Mouse (Mus musculus) kidney, postnatal 4 days (tissue): ENCODE measurements around the gene Chm.
"Not testable (repeated sequence)": the region's sequence is repeated elsewhere in the genome, so short reads cannot be mapped to it uniquely, and the experiment has no call there.

Source experiments
- DNase-seq, 2 experiments: peaks; one replicate each; pipeline ENCODE4 v3.0.0; 2021; ENCODE audit warnings: mixed read lengths in 2 of 2

Gene Chm

DNA sequence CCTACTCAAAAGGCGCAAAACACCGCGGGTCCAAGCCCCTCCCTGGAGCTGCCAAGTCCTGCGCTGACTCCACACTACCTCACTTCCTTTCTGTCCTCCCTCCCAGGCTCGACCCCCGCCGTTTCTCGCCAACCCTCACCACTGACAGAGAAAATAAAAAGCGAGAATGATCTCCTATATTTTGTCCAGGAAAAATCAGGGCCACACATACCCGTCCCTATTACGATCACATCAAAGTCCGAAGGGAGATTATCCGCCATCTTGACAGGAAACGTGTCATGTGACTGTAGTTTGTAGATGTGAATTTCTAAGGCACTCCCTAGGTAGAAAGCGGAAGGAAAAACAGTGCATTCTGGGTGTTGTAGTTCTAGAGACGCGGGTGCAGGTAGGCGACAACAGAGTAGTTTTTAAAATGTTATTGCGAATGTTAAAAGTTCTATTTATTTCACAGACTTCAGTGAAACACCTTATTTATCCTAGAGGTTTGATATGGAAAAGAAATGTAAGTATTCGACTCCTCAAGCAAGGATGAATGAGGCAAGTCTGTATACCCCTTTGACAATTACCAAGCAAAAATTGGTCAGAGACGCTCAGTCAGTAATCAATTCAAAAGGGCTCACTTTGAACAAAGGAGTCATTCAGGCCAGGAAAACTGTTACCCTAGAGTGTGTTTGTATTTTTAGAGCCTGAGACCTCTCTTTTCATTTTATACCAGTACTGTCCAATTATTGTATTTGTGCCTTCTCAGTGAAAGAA lies at the start of gene Chm:
Chm (minus strand) TSS at position 288 of the 756 bp plus-strand sequence.
- DNase-seq, result peak; percentile 31 to 53

DNA sequence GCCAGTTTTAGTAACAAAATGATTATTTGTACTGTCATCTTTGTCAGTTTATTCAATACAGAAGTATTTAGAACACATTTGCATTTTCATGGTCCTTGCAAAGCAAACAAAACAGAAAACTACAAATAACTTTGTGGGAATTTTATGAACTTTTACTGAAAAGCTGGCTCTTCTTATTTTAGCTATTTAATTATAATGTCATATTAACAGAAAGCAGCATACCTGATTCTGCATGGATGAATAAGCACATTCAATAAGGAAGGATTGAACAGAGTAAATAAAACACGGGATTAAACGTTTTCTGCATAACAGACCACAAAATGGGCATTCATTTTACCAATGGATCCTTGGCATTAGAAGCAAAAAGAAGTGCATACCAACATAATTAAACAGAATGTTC lies 8.6 kb upstream of the Chm start:
- no peak for DNase-seq

DNA sequence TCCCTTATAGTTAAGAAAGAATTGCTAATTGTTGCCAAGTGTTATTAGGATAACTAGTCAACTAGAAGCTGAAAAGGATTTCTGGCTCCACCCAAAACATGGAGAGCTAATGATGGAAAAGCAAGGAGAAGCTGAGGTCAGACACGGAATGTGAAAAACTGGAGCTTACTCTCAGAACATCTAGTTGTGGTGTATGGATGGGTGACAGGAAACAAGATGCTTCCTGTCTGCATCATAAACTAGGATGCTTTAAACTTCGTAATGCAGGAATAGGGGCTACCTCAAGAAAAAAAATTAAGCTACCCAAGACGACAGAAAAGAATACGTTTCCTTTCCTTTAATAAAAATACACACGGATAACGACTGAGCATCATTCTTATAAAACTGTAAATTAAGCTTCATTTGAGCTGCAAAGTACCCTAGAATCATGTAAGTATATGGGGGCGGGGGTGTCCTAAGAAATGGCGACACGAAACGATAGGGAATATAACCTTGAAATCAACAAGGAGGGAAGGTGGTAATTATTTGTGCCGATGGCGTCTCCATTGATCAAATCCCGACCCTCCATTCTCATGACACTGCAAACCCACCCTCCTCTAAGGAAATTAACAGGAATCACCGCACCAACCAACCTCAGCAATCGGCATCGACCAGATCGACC lies 618 bp downstream of the Chm start:
- DNase-seq, result no peak

DNA sequence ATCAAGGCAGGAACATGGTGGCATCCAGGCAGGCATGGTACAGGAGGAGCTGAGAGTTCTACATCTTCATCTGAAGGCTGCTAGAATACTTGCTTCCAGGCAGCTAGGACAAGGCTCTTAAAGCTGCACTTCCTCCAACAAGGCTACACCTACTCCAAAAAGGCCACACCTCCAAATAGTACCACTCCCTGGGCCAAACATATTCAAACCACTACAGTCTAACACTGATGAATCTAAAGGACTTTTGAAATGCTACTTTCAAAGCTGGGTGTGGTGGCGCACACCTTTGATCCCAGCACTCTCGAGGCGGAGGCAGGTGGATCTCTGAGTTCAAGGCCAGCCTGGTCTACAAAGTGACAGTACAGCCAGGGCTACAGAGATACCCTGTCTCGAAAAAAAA lies 4.5 kb downstream of the Chm start:
- DNase-seq, result not testable (repeated sequence)

DNA sequence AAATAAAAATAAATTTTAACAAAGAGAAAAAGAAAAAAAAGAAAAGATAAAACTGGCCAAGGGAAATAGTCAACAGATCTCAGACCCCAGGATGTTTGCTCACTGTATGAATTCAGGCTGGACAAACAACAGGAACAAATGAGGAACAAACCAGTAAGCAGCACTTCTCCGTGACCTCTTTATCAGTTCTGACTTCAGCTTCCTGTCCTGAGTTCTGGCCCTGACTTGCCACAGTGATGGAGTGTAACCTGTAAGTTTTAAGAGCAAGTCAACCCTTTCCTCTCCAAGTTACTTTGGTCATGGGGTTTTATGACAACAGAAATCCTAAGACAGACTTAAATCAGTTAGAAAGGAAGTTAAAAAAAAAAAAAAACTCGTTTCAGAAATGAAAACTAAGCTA lies 12.6 kb downstream of the Chm start:
- DNase-seq, result no peak

DNA sequence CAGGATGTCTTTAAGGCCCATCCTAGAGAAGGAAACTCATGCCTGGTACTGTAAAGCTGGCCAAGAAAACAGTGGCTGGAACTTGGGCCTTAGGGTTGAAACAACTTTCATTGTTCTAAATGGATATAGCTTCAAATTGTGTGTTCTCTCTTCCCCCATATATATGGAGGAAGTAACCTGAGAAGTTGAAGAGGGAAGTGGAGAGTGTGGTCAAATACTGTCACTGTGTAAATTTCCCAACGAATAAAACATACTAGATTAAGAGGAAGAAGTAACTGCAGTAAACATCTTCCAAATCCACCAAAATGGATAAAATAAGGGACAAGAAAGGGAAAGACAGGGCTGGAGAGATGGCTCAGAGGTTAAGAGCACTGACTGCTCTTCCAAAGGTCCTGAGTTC lies 13.0 kb downstream of the Chm start:
- no peak for DNase-seq

DNA sequence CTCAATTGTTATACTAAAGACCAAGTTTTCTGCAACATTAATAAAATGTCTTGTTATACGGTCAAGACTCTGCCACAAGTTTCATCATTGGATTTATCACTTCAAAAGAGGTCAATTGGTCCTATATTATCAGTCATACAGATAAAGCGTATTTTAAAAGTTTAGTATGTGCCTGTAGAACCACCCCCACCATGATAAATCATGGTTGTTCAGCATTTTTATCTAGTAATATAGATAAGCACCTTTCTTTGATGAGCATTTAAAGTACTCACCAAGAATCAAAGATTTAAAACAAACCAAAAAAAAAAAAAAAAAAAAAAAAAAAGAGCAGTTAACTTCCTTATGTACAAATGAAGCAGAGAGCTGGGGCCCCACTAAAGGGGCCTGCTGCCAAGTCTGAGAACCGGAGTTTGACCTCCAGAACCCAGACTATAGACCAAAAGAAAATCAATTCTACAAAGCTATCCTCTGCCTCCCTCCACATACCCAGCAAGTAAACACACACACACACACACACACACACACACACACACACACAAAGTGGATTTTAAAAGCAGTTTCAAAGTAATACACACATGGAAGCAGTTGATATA lies 25.0 kb downstream of the Chm start:
- no peak for DNase-seq

DNA sequence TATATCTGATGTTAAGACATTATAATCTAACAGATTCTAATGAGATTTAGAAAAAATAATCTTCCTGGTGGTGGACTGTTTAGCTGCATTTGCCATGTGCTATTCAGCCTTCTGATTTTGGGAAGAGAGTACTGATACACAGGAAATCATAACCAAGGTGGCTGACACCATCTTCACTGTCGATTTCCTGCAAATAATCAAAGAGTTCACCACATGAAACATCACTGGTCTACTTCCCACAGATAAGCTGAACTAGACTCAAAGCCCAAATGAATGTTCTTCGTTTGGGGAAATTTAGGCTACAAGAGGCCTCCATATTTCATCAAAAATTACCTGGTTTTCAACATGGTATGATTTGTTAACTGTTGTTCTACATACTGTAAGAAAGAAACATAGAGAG lies 101.1 kb downstream of the Chm start:
- DNase-seq, result no peak

DNA sequence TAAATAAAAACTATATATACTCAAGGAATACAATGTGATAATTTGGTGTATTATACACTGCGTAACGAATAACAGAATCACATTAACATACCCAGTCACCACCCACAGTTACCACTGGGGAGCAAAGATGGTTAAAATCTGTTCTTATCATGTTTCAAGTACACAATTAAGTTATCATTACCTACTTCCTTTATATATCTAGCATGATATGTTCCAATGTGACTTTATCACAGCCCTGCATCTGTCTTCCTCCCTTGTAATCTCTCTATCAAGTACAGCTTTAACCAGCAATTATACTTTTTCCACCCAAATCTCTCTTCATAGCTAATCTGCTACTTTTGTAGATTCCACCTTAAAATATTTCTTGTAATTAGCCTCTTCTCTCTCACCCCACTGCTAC lies 109.3 kb downstream of the Chm start:
- DNase-seq, result no peak

DNA sequence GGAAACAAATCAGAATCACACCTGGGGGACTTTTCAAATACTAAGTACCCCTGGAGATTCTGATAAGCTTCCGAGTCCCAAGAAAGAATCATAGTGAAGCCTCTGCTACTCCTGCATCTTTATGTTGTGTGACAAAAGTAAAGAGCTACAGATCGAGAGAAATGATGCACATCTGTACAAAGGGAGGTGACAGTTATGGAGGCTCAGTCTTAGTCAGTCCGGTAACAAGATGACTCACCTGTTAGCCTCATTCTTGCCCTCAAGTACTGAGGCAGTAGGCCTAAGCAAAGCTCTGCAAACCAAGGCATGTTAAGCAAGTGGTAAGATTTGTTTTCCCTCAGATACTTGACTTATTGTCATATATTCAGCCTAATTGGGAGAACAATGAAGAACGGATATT lies 110.5 kb downstream of the Chm start:
- DNase-seq, result no peak

DNA sequence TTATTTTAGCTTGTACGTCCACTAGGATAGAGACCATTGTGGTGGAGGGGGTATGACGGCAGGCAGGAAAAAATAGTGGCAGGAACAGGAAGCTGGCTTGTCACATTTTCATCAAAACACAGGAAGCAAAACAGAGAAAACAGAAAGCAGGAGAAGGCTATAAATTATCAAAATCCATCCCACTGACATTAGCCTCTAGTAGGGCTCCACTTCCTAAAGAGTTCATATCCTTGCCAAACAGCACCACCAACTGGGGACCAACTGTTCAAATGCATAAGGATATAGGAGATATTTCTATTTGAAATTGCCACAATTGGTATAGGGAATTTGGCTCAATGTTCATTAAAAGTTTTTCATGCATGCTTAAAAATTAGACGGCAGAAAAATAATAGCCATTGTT lies 181.7 kb downstream of the Chm start:
- no peak for DNase-seq

DNA sequence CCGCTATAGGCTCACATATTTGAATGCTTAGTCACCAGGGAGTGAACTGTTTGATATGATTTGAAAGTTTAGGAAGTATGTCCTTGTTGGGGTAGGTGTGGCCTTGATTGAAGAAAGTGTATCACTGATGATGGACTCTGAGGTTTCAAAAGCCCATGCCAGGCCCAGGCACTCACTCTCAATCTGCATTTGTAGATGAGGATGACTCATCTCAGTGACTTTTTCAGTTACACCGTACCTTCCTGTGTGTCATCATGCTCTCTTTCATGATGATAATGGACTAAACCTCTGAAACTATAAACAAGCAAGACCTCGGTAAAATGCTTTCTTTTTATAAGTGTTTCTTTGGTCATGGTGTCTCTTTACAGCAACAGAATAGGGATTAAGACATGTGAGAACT lies 183.1 kb downstream of the Chm start:
- DNase-seq, result no peak
